Mouse (Mus musculus) testis, adult 2 months (tissue): ENCODE measurements around the gene Dusp15. TPM values are rescaled to one million over a fixed set of nuclear protein-coding genes. Genes with fewer than 3 reads are reported as not detected.

Source experiments
- H3K27ac ChIP-seq: fragments of 200-500 bp; 2 replicates; pipeline ENCODE4 v1.5.1; 2012; ENCODE audit warnings: low read depth, low read length; ENCODE audit not compliant: control insufficient read depth, insufficient read depth
- H3K27me3 ChIP-seq: fragments of 200-500 bp; 2 replicates; pipeline ENCODE4 v1.6.1; 2012; ENCODE audit warnings: mild to moderate bottlenecking, low read length, moderate library complexity; ENCODE audit not compliant: control insufficient read depth, insufficient read depth
- H3K36me3 ChIP-seq: fragments of 200-500 bp; 2 replicates; pipeline ENCODE4 v1.6.1; 2012; ENCODE audit warnings: mild to moderate bottlenecking, low read length; ENCODE audit not compliant: control insufficient read depth, insufficient read depth
- H3K4me1 ChIP-seq: fragments of 200-500 bp; 2 replicates; pipeline ENCODE4 v1.6.1; 2012; ENCODE audit warnings: low read length; ENCODE audit not compliant: control insufficient read depth, insufficient read depth
- H3K4me3 ChIP-seq: fragments of 200-500 bp; 2 replicates; pipeline ENCODE4 v1.5.1; 2012; ENCODE audit warnings: low read depth, mild to moderate bottlenecking, low read length, moderate library complexity, mixed read lengths; ENCODE audit not compliant: control insufficient read depth
- CTCF ChIP-seq: fragments of 200-500 bp; IDR thresholded peaks from 2 replicates; pipeline ENCODE4 v1.5.1; 2012; ENCODE audit warnings: low read depth, mild to moderate bottlenecking, inconsistent platforms, low read length, moderate library complexity; ENCODE audit not compliant: control insufficient read depth, insufficient read depth, insufficient replicate concordance
- POLR2A ChIP-seq: fragments of 200-500 bp; IDR thresholded peaks from 2 replicates; pipeline ENCODE4 v1.6.1; 2012; ENCODE audit warnings: low read depth, mild to moderate bottlenecking, inconsistent platforms, low read length, moderate library complexity; ENCODE audit not compliant: control insufficient read depth
- polyA plus RNA-seq: library from polyadenylated mRNA; depleted of rRNA; stranded (reverse); fragments of >200 nt; gene quantifications from 2 replicates; pipeline ENCODE4 v1.2.3, GENCODE M21; 2012; rRNA removed

Gene Dusp15
- 151 and 166 TPM in 2 replicates for polyA plus RNA-seq

DNA sequence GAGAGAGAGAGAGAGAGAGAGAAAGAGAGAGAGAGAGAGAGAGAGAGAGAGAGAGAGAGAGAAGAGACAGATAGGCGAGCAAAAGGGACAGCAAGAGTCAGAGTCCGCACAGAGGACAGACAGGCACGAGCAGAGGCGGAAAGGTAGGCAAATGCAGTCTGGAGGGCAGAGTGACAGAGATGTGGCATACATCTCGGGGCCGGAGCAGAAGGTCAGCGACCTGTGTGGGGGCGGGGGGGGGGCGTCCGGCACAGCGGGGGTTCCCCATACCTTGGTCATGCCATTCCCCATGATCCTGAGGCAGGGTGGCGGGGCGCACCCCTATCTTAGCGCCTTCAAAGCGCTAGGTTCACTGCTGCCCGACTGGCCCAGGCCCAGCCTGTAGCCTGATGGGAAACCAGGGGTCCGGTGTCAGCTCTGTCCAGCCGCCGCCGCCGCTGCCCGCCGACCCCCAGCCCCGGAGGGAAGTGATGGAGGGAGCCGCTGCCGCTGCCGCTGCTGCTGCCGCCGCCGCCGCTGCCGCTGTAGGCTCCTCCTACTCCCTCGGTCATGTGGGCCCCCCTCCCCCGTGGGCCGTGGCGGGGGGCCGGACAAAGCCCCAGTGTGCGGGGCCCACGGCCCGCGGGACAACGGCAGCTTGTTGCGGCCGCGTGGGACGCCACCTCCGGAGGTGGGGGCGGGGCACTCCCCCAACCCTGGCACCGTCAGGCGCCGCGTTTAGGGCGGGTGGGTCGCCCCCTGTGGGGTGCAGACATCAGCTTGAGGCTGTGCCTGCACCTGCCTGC, at the start of gene Dusp15:
Gene Dusp15, minus strand, starts transcription at position 634 of the 785 bp plus-strand sequence.
- Histone ChIP-seq H3K27ac (peak within 1 kb of the TSS; percentile 68), H3K36me3 (no peaks in the 10 kb centered on the region), H3K4me1 (peaks cover 22% of the 10 kb centered on the region), H3K27me3 (no peaks in the 10 kb centered on the region), H3K4me3 (peak within 1 kb of the TSS; percentile 83)
- TF ChIP-seq POLR2A = no peak
- no peak for TF ChIP-seq CTCF

DNA sequence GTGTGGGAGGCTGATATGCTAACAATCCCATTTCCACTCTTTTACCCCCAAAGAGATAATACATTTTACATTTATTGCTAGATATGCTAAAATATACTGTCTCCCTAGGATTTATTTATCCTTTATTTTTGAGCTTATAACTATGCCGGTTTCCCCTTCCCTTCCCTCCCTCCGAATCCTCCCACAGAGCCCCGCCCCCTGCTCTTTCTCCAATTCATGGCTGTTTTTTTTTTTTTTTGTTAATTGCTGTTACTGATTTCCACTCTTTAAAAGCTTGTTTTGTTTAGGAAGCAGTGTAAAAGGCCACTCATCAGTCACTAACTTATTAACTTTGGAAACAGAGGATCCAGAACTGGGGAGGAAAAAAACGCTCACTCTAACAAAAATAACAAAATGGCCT, 45.5 kb upstream of the Dusp15 start:
- TF ChIP-seq CTCF (no peak), POLR2A (no peak)
- H3K36me3 ChIP-seq = no peaks in the 10 kb centered on the region
- H3K27me3 ChIP-seq = no peaks in the 10 kb centered on the region
- no peak overlapping the region for H3K4me3 ChIP-seq
- H3K4me1 ChIP-seq = no peaks in the 10 kb centered on the region
- H3K27ac ChIP-seq = no peak overlapping the region

DNA sequence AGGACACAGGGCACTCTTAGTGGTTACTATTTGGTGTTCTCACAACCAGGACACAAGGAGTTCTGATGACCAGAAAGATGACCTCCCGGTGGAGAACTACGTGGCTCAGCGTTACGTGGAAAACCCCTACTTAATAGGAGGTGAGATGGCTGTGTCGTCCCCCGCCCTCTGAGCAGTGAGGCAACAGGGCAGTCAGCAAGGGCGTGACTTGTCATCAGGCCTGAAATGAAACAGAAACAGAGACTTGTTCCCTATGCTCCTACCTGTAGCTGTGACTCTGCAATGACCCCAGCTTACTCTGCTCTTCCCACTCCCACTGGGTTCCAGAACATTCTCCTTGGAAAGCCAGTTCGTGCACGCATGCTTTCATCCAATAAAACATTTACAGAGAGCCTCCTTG, 40.0 kb upstream of the Dusp15 start:
- no peak for TF ChIP-seq CTCF
- TF ChIP-seq POLR2A = no peak
- no peaks in the 10 kb centered on the region for H3K4me1 ChIP-seq
- H3K27ac ChIP-seq = no peak overlapping the region
- no peaks in the 10 kb centered on the region for H3K36me3 ChIP-seq
- no peak overlapping the region for H3K4me3 ChIP-seq
- no peaks in the 10 kb centered on the region for H3K27me3 ChIP-seq

DNA sequence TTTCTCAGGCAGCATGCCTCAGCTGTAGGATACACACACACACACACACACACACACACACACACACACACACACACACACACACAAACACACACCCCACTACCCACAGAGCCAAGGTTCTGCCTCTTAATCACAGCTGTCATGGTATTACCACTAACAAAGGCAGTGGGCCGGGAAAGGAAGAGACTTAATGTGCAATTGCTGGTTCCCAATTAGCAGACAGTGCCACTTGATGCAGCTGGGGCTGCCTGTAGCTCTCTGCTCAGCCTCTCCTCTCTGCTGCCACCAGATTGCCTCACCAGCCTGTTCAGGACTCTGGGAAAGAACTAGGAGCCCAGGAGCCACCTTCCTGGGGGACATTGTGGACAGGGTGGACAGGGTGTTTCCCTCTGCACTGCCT, 34.1 kb upstream of the Dusp15 start:
- no peaks in the 10 kb centered on the region for H3K36me3 ChIP-seq
- H3K4me3 ChIP-seq = no peak overlapping the region
- no peaks in the 10 kb centered on the region for H3K27me3 ChIP-seq
- no peak for TF ChIP-seq CTCF
- no peak for TF ChIP-seq POLR2A
- no peak overlapping the region for H3K27ac ChIP-seq
- H3K4me1 ChIP-seq = no peaks in the 10 kb centered on the region

DNA sequence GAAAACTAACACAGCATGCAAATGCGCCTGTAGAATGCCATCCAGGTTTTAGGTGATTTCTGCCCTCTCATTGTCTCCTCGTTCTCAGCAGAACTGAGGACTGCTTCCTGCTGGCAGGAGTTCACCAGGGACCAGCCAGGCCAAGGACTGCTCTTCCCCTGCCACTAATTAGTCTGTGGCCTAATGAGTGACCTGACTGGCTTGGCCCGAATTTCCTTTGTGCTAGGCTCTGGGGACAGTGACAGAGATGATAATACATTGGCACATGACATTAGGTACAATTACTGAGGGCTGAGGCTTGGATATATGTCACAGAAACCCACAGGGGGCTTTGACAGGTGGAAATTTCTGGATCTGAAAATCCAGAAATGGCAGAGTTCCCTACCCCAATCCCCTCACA, 25.5 kb upstream of the Dusp15 start:
- no peaks in the 10 kb centered on the region for H3K27me3 ChIP-seq
- H3K4me3 ChIP-seq = no peak overlapping the region
- H3K27ac ChIP-seq = no peak overlapping the region
- H3K4me1 ChIP-seq = no peaks in the 10 kb centered on the region; the same call in 1 of the 2 replicates
- no peak for TF ChIP-seq CTCF
- TF ChIP-seq POLR2A = no peak
- no peaks in the 10 kb centered on the region for H3K36me3 ChIP-seq

DNA sequence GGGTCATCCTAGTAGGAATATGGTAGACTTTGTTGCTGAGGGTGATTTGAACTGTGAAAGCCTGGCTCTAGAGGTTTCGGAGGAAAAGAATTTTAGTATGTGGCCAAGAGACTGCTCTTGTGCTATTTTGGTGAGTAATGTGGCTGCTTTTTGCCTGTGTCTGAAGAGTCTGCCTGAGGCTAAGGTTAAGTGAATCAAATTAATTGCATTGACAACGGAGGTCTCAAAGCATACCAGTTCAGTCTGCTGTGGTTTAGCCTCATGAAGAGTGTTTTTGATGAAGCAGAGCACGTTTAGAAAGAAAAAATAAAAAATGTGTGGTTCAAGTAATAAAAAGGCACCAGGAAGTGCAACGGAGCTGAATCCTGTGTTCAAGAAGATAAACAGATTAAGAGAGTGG, 14.1 kb upstream of the Dusp15 start:
- TF ChIP-seq POLR2A = no peak
- no peak for TF ChIP-seq CTCF
- Histone ChIP-seq H3K27ac (no peak overlapping the region), H3K27me3 (no peaks in the 10 kb centered on the region), H3K4me1 (peaks cover 2% of the 10 kb centered on the region; the same call in 1 of the 2 replicates), H3K4me3 (no peak overlapping the region; the same call in 1 of the 2 replicates), H3K36me3 (no peaks in the 10 kb centered on the region)

DNA sequence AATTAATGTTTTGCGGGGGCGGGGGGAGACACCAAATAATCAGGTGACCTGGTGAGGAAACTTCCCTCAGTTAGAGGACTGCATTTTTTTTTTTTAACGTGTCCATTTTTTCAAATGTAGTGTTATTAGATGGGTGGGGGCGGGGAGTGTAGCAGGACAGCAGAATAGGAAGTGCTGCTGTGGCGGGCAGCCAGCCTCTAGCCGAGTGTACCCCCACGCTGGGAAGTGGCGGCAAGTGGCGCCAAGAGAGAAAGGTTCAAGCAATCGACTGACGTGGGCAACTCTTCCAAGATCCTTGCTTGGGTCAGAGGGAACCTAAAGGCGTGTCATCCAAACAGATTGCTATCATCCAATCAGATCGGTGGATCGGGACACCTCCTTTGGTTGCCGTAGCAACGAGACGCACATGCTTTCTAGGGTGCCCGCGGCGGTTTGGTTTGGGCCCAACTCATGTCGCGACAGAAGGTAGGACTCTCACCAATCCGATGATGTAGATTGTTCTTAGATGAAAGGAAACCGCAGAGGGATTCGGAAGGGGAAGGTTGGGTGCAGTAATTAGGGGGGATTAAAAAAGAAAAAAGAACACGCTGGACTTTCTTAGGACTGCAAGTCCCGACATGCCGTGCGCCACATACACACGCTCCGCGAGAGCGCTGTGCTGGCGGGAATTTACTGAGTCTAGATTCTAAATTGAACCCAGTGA, 10.7 kb upstream of the Dusp15 start, which contains the start of gene Ttll9:
Gene Ttll9, plus strand, starts transcription at position 395 of the 703 bp plus-strand sequence.
- H3K36me3 ChIP-seq = no peaks in the 10 kb centered on the region
- TF ChIP-seq POLR2A (peak; percentile 83; the same call in 1 of the 2 replicates), CTCF (no peak)
- peak within 1 kb of the TSS; percentile 86 for H3K4me3 ChIP-seq
- H3K27ac ChIP-seq = peak within 1 kb of the TSS; percentile 82
- no peaks in the 10 kb centered on the region for H3K27me3 ChIP-seq
- H3K4me1 ChIP-seq = peaks cover 2% of the 10 kb centered on the region; the same call in 1 of the 2 replicates
